Mouse (Mus musculus) R1 (cell line): ENCODE data around the gene Myl9.
"Not testable (repeated sequence)": the region's sequence is repeated elsewhere in the genome, so short reads cannot be mapped to it uniquely, and the experiment has no call there.

ENCODE experiments used
- DNase-seq: peaks from one replicate; pipeline ENCODE4 v3.0.0-alpha.2; 2018; ENCODE audit warnings: low read depth, low spot score

The Myl9 gene

GRCm38 (mm10) chr2:156784016-156784585, 8.9 kb downstream of the Myl9 start:
- DNase-seq, result no peak

GRCm38 (mm10) chr2:156784891-156785290, 9.7 kb downstream of the Myl9 start:
- no peak for DNase-seq

- peak; percentile 52 for DNase-seq
Measured at GRCm38 (mm10) chr2:156786369-156786768, 11.1 kb downstream of the Myl9 start.

- DNase-seq, result no peak
Measured at GRCm38 (mm10) chr2:156787090-156787775, 12.0 kb downstream of the Myl9 start.

- peak; percentile 48 for DNase-seq
Measured at GRCm38 (mm10) chr2:156787776-156788105, 12.5 kb downstream of the Myl9 start.

GRCm38 (mm10) chr2:156788836-156789235, 13.6 kb downstream of the Myl9 start:
- no peak for DNase-seq

- no peak for DNase-seq
Measured at GRCm38 (mm10) chr2:156798516-156798915, 23.3 kb downstream of the Myl9 start.

GRCm38 (mm10) chr2:156801045-156801444, 25.8 kb downstream of the Myl9 start:
- DNase-seq, result no peak

GRCm38 (mm10) chr2:156802116-156802515, 26.9 kb downstream of the Myl9 start:
- DNase-seq, result not testable (repeated sequence)

- no peak for DNase-seq
Measured at GRCm38 (mm10) chr2:156803698-156804372, 28.6 kb downstream of the Myl9 start.

GRCm38 (mm10) chr2:156804589-156804988, 29.4 kb downstream of the Myl9 start:
- DNase-seq, result peak; percentile 87

GRCm38 (mm10) chr2:156806886-156807285, 31.7 kb downstream of the Myl9 start:
- DNase-seq, result no peak

- DNase-seq, result peak; percentile 89
Measured at GRCm38 (mm10) chr2:156809579-156809978, 34.4 kb downstream of the Myl9 start.

GRCm38 (mm10) chr2:156810716-156811115, 35.5 kb downstream of the Myl9 start:
- peak; percentile 26 for DNase-seq

- no peak for DNase-seq
Measured at GRCm38 (mm10) chr2:156811556-156811955, 36.3 kb downstream of the Myl9 start.

- no peak for DNase-seq
Measured at GRCm38 (mm10) chr2:156814344-156814801, 39.2 kb downstream of the Myl9 start.

GRCm38 (mm10) chr2:156814893-156815292, 39.7 kb downstream of the Myl9 start:
- no peak for DNase-seq

GRCm38 (mm10) chr2:156815412-156815811, 40.2 kb downstream of the Myl9 start:
- DNase-seq, result no peak

GRCm38 (mm10) chr2:156816116-156816515, 40.9 kb downstream of the Myl9 start:
- no peak for DNase-seq

- peak; percentile 88 for DNase-seq
Measured at GRCm38 (mm10) chr2:156825128-156825527, 49.9 kb downstream of the Myl9 start.
